Mouse (Mus musculus): ENCODE measurements around the gene Chrm3.

Gene Chrm3

GRCm38 (mm10) chr13:10071165-10071564 is 289.5 kb downstream of the Chrm3 start:
- peak; percentile 39 to 58 for DNase-seq (ENCODE audit: low spot score in 2 of 2)

GRCm38 (mm10) chr13:10068927-10069580 is 291.6 kb downstream of the Chrm3 start:
- DNase-seq (ENCODE audit: low spot score in 2 of 2), result no peak

DNA sequence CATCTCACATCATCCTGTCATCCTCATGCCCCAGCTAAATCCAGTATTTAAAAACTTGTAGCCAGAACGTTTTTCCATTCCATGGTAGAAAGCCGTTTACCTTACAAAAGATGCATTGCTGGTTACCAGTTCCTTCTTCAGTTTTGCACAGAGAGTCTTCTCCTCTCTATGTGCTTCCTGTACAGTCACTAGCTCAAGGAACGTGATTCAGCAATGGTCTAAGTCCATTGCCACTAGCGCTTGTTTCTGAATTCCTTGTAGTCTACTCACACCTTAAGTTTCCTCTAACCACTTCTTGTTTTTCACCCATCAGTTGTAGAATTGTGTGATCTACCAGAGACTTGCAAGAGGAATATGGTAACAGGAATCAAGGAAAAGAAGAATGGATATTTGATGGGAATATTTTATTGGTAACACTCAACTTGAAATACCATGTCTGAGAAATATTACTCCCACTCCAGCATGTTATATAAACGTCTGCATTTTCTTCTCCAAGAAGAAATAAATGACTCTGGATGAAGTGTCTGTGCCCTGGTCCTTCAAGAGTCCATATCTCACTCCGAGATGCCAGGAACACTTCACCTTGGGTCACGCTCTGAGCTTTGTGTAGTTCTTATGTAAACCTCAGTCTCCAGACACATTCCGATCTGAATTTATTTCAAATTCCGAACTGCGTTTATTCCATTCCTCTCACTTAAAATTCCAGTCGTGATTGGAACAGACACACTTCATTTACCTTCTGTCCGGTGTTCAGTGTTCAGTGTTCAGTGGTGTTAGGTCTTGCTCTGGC is 293.6 kb downstream of the Chrm3 start:
- peak in 1 of 2 experiments; percentile 11 for DNase-seq (ENCODE audit: low spot score in 2 of 2)

- peak; percentile 52 to 60 for DNase-seq (ENCODE audit: low spot score in 2 of 2)
Measured at GRCm38 (mm10) chr13:10065776-10066175, 294.9 kb downstream of the Chrm3 start.

DNA sequence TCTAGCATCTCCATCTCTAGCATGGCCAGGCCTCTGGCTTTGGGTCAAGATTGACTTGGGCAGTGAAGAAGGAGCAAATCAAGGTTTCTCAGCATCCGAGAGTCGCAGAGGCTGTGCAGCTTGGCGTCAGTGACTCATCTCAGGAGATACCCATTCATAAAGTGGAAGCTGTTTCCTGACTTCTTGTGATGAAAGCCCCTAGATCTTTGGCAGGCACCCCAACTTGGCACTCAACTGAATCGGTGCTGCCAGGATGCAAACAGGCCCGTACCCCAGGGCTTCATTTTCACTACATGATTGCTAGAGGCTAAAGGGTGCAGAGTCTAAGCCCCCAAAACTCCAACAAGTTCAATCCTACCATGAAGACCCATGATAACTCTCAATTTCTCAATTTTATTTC is 298.0 kb downstream of the Chrm3 start:
- no peak for DNase-seq (ENCODE audit: low spot score in 2 of 2)

DNA sequence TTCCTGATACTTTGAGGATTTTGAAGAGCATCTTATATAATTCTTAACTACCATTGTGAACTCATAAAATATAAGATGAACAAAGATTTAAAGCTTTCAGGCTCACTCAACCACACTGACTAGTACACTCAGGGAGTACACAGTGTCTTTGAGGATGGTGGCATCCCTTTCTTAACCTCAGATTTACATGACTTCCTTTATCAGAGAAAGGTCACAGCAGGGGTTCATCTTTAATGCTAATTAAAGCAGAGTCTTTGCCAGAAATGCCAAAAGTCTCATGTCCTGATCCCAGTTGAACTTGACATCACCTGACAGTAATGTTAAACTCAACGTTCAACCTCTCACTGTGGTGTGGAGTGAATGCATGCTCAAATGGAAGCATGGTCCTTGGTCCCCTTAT is 301.7 kb downstream of the Chrm3 start:
- DNase-seq (ENCODE audit: low spot score in 2 of 2), result no peak

DNA sequence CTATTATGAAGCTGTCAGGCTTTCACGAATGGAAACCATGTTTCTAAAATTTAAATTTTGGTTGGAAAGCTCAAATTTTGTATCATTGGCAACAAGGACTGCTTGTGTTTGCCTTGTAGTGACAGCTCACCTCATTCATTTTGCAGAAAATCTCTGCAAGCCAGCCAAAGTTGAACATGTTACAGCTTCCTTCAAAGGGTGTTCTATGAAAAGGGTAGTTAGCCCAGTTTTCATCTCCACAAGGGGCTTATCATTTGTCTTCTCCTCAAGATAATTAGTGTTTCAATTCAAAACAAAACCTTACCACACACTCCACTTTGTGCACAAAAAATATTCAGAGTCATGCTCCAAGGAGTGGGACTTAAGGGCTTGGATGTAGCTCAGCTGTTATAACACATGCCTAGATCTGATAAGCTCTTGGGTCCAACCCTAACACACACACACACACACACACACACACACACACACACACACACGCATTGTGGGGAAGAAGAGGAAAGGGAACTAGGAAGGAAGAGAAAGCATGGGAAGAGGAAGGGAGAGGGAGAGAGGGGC is 302.9 kb downstream of the Chrm3 start:
- DNase-seq (ENCODE audit: low spot score in 2 of 2), result no peak

- no peak for DNase-seq (ENCODE audit: low spot score in 2 of 2)
Measured at GRCm38 (mm10) chr13:10054086-10054485, 306.6 kb downstream of the Chrm3 start.

- no peak for DNase-seq (ENCODE audit: low spot score in 2 of 2)
Measured at GRCm38 (mm10) chr13:10053301-10053889, 307.3 kb downstream of the Chrm3 start.

DNA sequence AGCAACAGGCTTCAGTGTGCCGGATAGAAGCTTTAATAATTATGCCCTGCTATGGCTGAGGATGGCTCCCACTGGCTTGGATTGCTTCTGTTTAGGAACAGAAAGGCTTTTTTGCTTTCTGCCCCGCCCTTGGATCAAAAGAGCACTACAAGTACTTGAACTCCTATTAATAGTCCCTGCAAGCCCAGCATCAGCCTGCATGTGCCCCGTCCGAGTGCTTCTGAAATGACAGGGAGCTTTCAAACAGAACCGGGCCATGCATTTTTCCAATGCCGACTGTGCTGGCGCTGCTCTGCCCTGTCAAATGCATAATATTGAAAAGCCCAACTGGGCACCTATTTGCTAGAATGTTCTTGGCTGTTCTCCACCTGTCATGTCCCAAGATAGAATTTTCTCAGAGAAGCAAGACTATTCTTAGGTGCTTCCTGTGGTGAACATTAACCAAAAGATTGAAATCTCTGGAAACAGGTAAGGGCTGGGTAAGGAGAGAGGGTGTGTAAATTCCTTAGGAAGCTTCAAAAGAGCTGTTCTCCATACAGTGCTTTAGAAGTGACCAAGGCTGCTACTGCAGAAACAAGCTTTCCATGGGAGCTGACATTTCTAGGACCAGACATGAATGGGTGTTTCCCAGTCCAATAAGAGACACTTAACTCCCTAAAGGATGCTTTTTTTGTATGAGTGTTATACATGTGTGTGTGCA is 314.8 kb downstream of the Chrm3 start:
- no peak for DNase-seq (ENCODE audit: low spot score in 2 of 2)

GRCm38 (mm10) chr13:10044084-10044483 is 316.6 kb downstream of the Chrm3 start:
- DNase-seq (ENCODE audit: low spot score in 2 of 2), result no peak

- no peak for DNase-seq (ENCODE audit: low spot score in 2 of 2)
Measured at GRCm38 (mm10) chr13:10033570-10034399, 326.9 kb downstream of the Chrm3 start.

GRCm38 (mm10) chr13:10031547-10031946 is 329.1 kb downstream of the Chrm3 start:
- DNase-seq (ENCODE audit: low spot score in 2 of 2), result no peak

DNA sequence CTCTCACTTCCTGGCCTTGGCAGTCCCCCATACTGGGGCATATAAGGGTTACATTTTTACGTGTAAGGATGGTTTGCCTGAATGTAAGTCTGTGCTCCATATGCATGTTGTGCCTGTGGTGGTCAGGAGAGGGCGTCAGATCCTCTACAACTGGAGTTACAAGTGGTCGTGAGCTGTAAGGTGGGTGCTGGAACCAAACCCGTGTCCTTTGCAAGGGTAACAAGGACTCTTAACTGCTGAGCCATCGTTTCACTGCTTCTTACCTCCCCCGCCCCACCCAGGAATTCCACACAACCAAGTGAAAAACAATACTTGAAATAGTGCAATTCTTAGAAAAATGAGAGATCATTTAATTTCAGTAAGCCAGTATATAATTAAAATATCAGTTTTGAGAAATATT is 330.7 kb downstream of the Chrm3 start:
- no peak for DNase-seq (ENCODE audit: low spot score in 2 of 2)

DNA sequence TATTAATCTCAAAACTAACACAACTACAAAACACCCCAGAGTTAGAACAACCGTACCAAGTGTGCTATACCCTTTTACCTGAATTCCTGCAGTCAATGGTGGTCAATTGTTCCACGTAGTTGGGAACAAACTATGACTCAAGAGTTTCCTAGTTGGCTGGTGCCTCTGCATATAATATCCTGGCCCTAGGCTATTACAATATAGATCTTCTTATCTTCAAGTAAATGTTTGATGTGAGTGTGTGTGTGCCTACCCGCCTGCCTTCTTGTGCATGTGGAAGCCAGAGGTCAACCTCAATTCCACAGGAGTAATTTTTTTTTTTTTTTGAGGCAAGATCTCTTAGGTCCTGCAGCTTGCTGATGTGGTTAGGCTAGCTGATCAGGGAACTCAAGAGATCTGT is 335.5 kb downstream of the Chrm3 start:
- no peak for DNase-seq (ENCODE audit: low spot score in 2 of 2)

GRCm38 (mm10) chr13:10023112-10023511 is 337.5 kb downstream of the Chrm3 start:
- DNase-seq (ENCODE audit: low spot score in 2 of 2), result no peak

DNA sequence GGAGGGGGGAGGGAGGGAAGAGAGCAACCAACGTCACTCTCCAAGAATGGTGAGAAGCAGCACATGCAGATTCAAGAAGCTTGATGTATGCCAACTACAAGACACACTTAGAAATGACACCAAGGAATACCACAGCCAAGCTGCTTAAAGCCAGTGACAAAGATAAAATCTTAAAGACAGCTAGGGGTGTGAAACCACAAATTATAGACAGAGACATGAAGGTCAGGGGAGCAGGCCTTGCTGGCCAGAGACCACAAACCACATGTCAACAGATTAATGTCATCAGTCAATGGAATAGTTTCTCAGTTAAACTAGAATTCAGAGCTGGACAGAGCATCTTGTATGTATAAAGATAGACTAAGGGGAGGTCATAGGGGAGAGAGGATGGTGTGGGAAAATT is 341.4 kb downstream of the Chrm3 start:
- DNase-seq (ENCODE audit: low spot score in 2 of 2), result no peak

DNA sequence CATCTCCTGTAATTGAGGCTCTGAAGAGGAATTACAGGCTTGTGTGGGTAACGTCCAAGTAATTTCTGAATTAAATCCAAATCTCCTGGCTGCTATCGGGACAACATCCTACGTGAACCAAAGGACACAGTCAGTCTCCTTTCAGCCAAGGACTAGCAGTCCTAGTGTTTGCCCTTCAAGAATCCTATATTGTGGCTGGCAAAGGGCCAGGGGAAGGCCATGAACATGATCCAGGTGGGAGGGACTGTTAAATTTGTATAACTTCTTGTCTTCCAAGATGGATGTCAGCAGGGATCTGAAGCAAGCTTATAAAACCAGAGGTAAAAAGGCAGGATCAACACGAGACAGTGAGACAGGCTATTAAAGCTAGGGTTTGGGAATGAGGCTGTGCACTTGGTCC is 357.7 kb downstream of the Chrm3 start:
- no peak for DNase-seq (ENCODE audit: low spot score in 2 of 2)

DNA sequence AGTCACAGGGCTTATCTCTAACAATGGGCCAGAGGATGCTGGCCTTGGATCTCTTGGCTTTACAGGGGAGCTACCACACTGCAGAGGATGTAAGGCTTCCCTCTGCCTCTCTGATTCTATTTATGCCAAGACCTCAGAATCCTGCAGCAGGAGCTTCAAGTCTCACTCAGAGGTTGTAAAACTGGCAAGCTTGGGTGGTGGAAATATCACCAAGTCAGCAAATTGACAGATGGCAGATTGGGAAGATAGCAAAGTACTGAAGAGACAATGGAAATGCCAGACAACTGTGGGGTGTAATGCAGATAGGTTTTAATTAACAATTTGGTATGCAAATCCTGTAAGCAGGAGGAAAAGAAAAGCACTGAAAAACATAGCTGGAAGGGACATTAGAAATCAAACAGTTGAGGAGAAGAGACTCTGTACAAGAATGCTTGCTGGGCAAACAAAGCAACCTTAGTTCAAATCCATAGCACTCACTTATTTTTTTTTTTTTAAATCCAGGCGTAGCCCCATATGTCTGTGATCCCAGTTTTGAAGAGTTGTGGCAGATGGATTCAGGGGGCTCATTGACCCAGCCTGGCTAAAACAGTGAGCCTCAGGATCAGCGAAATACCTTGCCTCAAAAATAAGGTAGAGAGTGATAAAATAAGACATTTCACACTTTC is 362.9 kb downstream of the Chrm3 start:
- no peak for DNase-seq (ENCODE audit: low spot score in 2 of 2)

DNA sequence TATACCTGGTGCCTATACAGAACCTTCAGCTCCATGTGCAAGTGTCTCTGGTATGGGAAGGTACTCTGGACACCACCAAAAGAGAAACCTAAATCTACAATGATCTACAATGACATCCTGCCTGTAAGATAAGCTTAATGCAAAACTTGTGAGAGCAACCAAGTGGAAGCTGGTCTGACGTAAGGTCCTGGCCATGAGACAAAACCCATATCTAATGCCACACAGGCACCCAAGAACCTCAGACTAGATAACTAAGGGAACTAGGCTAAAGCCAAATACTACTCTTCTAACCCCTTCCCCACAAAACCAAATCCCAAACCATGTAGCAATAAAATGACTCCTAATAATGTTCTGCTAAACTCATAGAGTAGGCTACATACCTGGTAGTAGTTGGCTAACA is 364.8 kb downstream of the Chrm3 start:
- no peak for DNase-seq (ENCODE audit: low spot score in 2 of 2)

DNA sequence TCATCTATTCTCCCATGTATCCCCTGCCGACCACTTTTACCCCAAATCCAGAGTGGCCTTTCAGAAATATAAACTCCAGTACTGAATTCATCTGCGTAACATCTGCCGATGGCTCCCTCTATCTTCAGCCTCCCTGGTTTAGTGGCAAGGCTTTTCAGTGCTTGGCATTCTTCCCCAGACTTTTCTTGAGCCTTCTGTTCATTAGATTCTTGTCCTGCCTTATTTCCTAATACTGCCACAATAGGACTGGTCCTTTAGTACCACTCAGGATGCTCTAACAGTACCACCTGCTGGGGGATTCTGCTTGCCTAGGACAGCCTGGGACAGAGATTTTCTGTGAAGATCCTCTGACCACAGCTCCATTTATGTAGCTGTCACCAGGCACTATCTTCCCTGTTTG is 367.1 kb downstream of the Chrm3 start:
- no peak for DNase-seq (ENCODE audit: low spot score in 2 of 2)
